Mouse (Mus musculus) right cerebral cortex, postnatal 10 days (tissue): ENCODE measurements around the gene Gpr25.

Source experiments
- DNase-seq, 2 experiments: peaks; one replicate each; pipeline ENCODE4 v3.0.0; 2021; ENCODE audit warnings: low spot score in 2 of 2

Gpr25 gene

GRCm38 (mm10) chr1:136260635-136261238, at the start of gene Gpr25:
Gpr25 (minus strand) TSS chr1:136260873.
- no peak for DNase-seq

- DNase-seq: no peak
Measured at GRCm38 (mm10) chr1:136309193-136309592, 48.5 kb upstream of the Gpr25 start.

GRCm38 (mm10) chr1:136306424-136306823, 45.8 kb upstream of the Gpr25 start:
- DNase-seq: peak; percentile 36 to 46

GRCm38 (mm10) chr1:136293961-136294360, 33.3 kb upstream of the Gpr25 start:
- DNase-seq: no peak

GRCm38 (mm10) chr1:136289803-136290202, 29.1 kb upstream of the Gpr25 start:
- no peak for DNase-seq

GRCm38 (mm10) chr1:136277366-136277765, 16.7 kb upstream of the Gpr25 start:
- no peak for DNase-seq

GRCm38 (mm10) chr1:136268224-136268623, 7.6 kb upstream of the Gpr25 start:
- no peak for DNase-seq

GRCm38 (mm10) chr1:136266127-136266526, 5.5 kb upstream of the Gpr25 start:
- no peak for DNase-seq

- no peak for DNase-seq
Measured at GRCm38 (mm10) chr1:136263355-136263754, 2.7 kb upstream of the Gpr25 start.

- peak; percentile 77 to 83 for DNase-seq
Measured at GRCm38 (mm10) chr1:136259893-136260634, 609 bp downstream of the Gpr25 start.

- no peak for DNase-seq
Measured at GRCm38 (mm10) chr1:136259543-136259892, 1.2 kb downstream of the Gpr25 start.

- DNase-seq: no peak
Measured at GRCm38 (mm10) chr1:136258495-136258894, 2.2 kb downstream of the Gpr25 start.

GRCm38 (mm10) chr1:136255657-136256056, 5.0 kb downstream of the Gpr25 start:
- DNase-seq: no peak

GRCm38 (mm10) chr1:136255174-136255573, 5.5 kb downstream of the Gpr25 start:
- DNase-seq: no peak

- no peak for DNase-seq
Measured at GRCm38 (mm10) chr1:136254503-136255065, 6.1 kb downstream of the Gpr25 start.

- DNase-seq: no peak
Measured at GRCm38 (mm10) chr1:136253472-136253871, 7.2 kb downstream of the Gpr25 start.

- no peak for DNase-seq
Measured at GRCm38 (mm10) chr1:136249662-136250061, 11.0 kb downstream of the Gpr25 start.

GRCm38 (mm10) chr1:136247393-136247792, 13.3 kb downstream of the Gpr25 start:
- no peak for DNase-seq

- no peak for DNase-seq
Measured at GRCm38 (mm10) chr1:136244469-136244868, 16.2 kb downstream of the Gpr25 start.

GRCm38 (mm10) chr1:136241801-136242200, 18.9 kb downstream of the Gpr25 start:
- peak in 1 of 2 experiments; percentile 29 for DNase-seq

- DNase-seq: no peak
Measured at GRCm38 (mm10) chr1:136238495-136238894, 22.2 kb downstream of the Gpr25 start.

GRCm38 (mm10) chr1:136234595-136235092, 26.0 kb downstream of the Gpr25 start:
- DNase-seq: no peak
